Mouse (Mus musculus) megakaryocyte, adult 5-6 weeks (primary cell): Measurements from ENCODE around the gene Gm28827. TPM values are rescaled to one million over a fixed set of nuclear protein-coding genes. Genes with fewer than 3 reads are reported as not detected.
"Not testable (repeated sequence)": the region's sequence is repeated elsewhere in the genome, so short reads cannot be mapped to it uniquely, and the experiment has no call there.

Source experiments
- ATAC-seq: 2 replicates; pipeline ENCODE4 v1.8.0; 2016; ENCODE audit warnings: mild to moderate bottlenecking, inconsistent platforms; ENCODE audit not compliant: poor library complexity, severe bottlenecking
- total RNA-seq, 2 experiments: library from RNA; stranded (forward) in 1 of 2; stranded (reverse) in 1 of 2; fragments of 153-499, 151-499 nt in 1 of 2; fragments of 221-1000, 200-1000 nt in 1 of 2; gene quantifications; 2 replicates each; pipeline versions ENCODE4 v1.2.3 to v1.2.4; 2015 to 2017

Gm28827 gene
- total RNA-seq (2015) (not detected in 2 replicates), total RNA-seq (2017) (not detected in 2 replicates)

GRCm38 (mm10) chrY:83030647-83031046 is at the start of gene Gm28827:
Gene Gm28827, plus strand, starts transcription at chrY:83030947.
- not testable (repeated sequence) for ATAC-seq
